Mouse (Mus musculus): ENCODE results near the gene Tesk2. TPM values are rescaled to one million over a fixed set of nuclear protein-coding genes. Genes with fewer than 3 reads are reported as not detected.
"Not testable (repeated sequence)": the region's sequence is repeated elsewhere in the genome, so short reads cannot be mapped to it uniquely, and the experiment has no call there.

Tesk2 gene
- polyA plus RNA-seq, 1 experiment from 2014 or later = 5.3 TPM

DNA sequence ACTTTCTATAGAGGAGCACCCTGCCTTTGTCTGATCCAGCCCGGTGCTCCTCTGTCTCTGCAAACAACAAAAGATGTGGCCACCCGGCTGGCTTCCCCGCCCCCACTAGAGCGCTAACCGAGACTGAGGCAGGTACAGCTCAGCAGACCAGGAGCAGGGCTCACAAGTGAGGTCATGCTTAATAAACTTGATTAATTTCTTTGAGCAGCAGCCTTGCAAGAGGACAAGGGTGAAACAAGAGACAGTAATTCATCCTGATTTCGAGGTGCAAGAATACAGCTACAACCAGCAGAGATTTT lies 109.3 kb downstream of the Tesk2 start:
- Histone ChIP-seq H3K9ac (no peak overlapping the region), H3K9me3 (replicated peaks) (no peaks in the 10 kb centered on the region), H3K27ac (peak overlapping the region; percentile 72), H3K36me3 (ENCODE audit: poor library complexity, severe bottlenecking) (no peaks in the 10 kb centered on the region), H3K27me3 (no peaks in the 10 kb centered on the region), H3K4me1 (peaks cover 24% of the 10 kb centered on the region), H3K4me3 (no peak overlapping the region), H3K4me2 (no peak overlapping the region)
- ATAC-seq = peak; percentile 70
- 5% methylated on average over 6 of the region's 6 CpGs for WGBS

DNA sequence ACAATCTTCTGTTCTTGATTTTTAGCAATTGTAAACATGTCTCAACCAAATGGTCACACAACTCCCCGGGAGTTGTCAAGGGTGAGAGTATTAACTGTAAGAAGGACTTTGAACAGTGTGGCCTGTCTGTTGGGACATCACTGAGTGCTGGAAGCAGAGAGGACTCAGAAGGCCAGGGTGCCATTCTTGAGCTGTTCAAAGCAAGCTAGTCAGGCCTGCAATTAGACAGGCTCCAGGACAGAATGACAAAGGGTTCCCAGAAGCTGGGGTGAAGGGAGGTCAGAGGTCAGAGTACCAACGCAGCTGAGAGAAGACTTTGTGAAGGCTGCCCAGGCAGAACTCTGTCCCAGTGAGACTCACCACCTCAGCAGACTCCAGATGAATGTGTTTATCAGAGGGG lies 118.3 kb downstream of the Tesk2 start:
- H3K4me2 ChIP-seq = no peak overlapping the region
- H3K9ac ChIP-seq = no peak overlapping the region
- H3K9me3 ChIP-seq (replicated peaks) = no peaks in the 10 kb centered on the region
- no peak for ATAC-seq
- H3K4me3 ChIP-seq = no peak overlapping the region
- no peaks in the 10 kb centered on the region for H3K36me3 ChIP-seq (ENCODE audit: poor library complexity, severe bottlenecking)
- 24% methylated on average over 2 of the region's 2 CpGs for WGBS
- H3K4me1 ChIP-seq = no peaks in the 10 kb centered on the region
- H3K27me3 ChIP-seq = no peaks in the 10 kb centered on the region
- no peak overlapping the region for H3K27ac ChIP-seq

DNA sequence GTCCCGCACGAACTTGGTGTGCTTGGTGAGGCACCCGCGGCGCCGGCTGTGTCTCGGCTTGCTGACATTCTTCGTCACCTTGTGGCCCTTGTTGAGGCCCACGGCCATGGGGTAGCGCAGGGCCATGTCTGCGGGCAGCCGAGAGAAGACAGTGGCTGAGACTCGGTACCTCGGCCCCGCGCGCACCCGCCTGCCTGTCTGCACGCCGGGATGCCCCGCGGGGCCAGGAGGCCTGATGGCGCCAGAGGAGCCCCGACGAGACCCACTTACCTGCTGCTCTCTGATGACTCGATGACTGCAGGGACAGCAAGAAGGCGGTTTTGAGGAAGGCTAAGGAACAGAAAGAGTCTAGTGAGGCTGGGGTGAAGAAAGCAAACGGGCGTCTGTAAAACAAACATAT lies 119.3 kb downstream of the Tesk2 start:
- not testable (repeated sequence) for H3K27me3 ChIP-seq; H3K4me3 ChIP-seq; H3K36me3 ChIP-seq (ENCODE audit: poor library complexity, severe bottlenecking); H3K9ac ChIP-seq; ATAC-seq; H3K27ac ChIP-seq; H3K4me1 ChIP-seq; H3K9me3 ChIP-seq (replicated peaks)
- 59% methylated on average over 26 of the region's 29 CpGs for WGBS
- peak overlapping the region; percentile 25; the same call in 1 of the 2 replicates for H3K4me2 ChIP-seq

DNA sequence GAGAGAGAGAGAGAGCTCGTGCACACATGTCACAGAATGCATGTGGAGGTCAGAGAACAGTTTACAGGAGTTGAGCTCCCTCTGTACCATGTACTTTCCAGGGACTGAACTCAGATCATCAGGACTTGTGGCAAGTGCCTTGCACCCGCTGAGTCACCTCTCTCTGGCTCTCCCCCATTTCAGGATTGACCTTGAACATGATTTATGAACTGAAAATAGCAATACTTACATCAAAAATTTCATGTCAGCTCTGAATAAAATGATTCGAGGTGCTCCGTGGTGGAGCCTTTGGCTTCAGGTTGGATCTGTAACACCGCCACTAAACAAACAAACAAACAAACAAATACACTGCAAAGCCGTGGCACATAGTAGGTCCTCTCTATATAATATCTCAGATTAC lies 120.1 kb downstream of the Tesk2 start:
- ATAC-seq = no peak
- Histone ChIP-seq H3K9me3 (replicated peaks) (no peaks in the 10 kb centered on the region), H3K27me3 (no peaks in the 10 kb centered on the region), H3K4me3 (no peak overlapping the region), H3K9ac (no peak overlapping the region), H3K4me2 (no peak overlapping the region), H3K36me3 (ENCODE audit: poor library complexity, severe bottlenecking) (no peaks in the 10 kb centered on the region), H3K27ac (no peak overlapping the region), H3K4me1 (no peaks in the 10 kb centered on the region)
- WGBS = 85% methylated on average over 6 of the region's 6 CpGs

DNA sequence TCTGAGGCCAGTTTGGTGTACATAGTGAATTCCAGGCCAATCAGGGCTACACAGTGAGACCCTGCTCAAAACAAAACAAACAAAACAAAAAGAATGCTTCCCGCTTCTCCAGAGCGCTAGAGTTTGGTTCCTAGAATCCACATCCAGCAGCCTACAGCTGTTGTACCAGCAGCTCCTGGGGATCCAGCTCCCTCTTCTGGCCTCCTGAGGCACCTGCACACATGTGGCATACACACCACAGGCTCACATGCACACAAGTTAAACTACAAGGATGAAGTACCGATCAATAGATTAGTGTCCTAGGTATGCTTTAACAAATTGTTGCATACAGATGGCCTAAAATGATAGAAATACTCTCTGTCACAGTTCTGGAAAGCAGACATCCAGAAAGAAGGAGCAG lies 123.6 kb downstream of the Tesk2 start:
- ATAC-seq = no peak
- Histone ChIP-seq H3K27me3 (no peaks in the 10 kb centered on the region), H3K4me2 (no peak overlapping the region), H3K27ac (no peak overlapping the region), H3K4me3 (no peak overlapping the region), H3K9me3 (replicated peaks) (no peaks in the 10 kb centered on the region), H3K9ac (no peak overlapping the region), H3K36me3 (ENCODE audit: poor library complexity, severe bottlenecking) (no peaks in the 10 kb centered on the region), H3K4me1 (no peaks in the 10 kb centered on the region)
- 96% methylated on average over 3 of the region's 3 CpGs for WGBS

DNA sequence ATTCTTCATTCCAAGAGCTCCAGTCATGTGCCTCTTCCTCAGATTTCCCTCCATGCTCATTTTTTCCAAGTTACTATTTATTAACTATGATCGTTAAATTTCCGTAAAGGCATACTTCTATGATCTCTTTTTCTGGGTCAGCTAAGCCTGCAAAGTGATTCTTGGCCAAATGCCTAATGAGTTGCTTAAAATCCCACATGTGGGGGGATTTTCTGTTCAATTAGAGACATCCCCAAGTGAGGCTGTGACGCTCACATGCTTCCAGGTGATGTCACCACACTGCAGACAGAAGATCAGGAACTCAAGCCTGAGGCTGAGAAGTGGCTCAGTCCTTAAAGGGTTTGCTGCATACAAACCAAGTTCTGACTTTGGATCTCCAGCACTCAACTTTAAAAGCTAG lies 129.2 kb downstream of the Tesk2 start:
- no peaks in the 10 kb centered on the region for H3K9me3 ChIP-seq (replicated peaks)
- WGBS = 55% methylated on average over 3 of the region's 3 CpGs
- H3K36me3 ChIP-seq (ENCODE audit: poor library complexity, severe bottlenecking) = no peaks in the 10 kb centered on the region
- peaks cover 15% of the 10 kb centered on the region for H3K4me1 ChIP-seq
- H3K4me2 ChIP-seq = no peak overlapping the region
- H3K27ac ChIP-seq = no peak overlapping the region
- H3K9ac ChIP-seq = no peak overlapping the region
- no peaks in the 10 kb centered on the region for H3K27me3 ChIP-seq
- ATAC-seq = no peak
- no peak overlapping the region for H3K4me3 ChIP-seq

DNA sequence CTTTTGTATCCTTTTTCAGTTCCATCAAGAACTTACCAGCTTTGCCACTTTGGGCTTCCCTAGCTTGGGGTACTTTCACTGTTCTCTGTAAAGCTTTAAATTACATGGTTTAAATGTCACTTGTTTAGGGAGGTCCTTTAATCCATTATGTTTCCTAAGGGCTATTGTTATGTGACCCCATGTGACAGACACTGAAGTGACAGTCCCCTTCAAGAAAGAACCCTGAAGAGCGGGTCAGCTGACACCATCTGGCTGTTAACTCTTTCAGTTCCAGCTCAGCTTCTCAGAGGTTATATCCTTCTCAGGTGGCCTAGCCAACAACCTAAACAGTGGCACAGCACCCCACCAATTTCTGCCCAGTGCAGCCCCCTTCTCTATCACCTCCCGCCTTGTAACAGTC lies 133.5 kb downstream of the Tesk2 start:
- H3K4me2 ChIP-seq = no peak overlapping the region
- ATAC-seq = no peak; the same call in 1 of the 2 replicates
- H3K4me1 ChIP-seq = peaks cover 15% of the 10 kb centered on the region
- H3K9ac ChIP-seq = no peak overlapping the region
- 20% methylated on average over 2 of the region's 2 CpGs for WGBS
- no peak overlapping the region for H3K4me3 ChIP-seq
- H3K9me3 ChIP-seq (replicated peaks) = no peaks in the 10 kb centered on the region
- no peaks in the 10 kb centered on the region for H3K27me3 ChIP-seq
- no peaks in the 10 kb centered on the region for H3K36me3 ChIP-seq (ENCODE audit: poor library complexity, severe bottlenecking)
- no peak overlapping the region; the same call in 1 of the 2 replicates for H3K27ac ChIP-seq

Other genes starting within 250 kb of the Tesk2 start
- 19.8 and 21.0 TPM in 2 replicates for gene Ipp, start 213.4 kb upstream of the Tesk2 start, polyA plus RNA-seq (2015; fragmentation: Nextera tagmentation; extraction: Ambion mirVana)
- gene Tmem69, start 165.0 kb upstream of the Tesk2 start, polyA plus RNA-seq (2015; fragmentation: Nextera tagmentation; extraction: Ambion mirVana) = 24.5 and 26.7 TPM in 2 replicates
- 24.5 and 25.3 TPM in 2 replicates for gene Gpbp1l1, start 163.3 kb upstream of the Tesk2 start, polyA plus RNA-seq (2015; fragmentation: Nextera tagmentation; extraction: Ambion mirVana)
- 2.9 and 4.5 TPM in 2 replicates for gene Ccdc17, start 124.3 kb upstream of the Tesk2 start, polyA plus RNA-seq (2015; fragmentation: Nextera tagmentation; extraction: Ambion mirVana)
- gene Nasp, start 93.0 kb upstream of the Tesk2 start, polyA plus RNA-seq (2015; fragmentation: Nextera tagmentation; extraction: Ambion mirVana) = 201 and 217 TPM in 2 replicates
- 657 and 694 TPM in 2 replicates for gene Akr1a1, start 69.3 kb upstream of the Tesk2 start, polyA plus RNA-seq (2015; fragmentation: Nextera tagmentation; extraction: Ambion mirVana)
- 809 and 818 TPM in 2 replicates for gene Prdx1, start 35.4 kb upstream of the Tesk2 start, polyA plus RNA-seq (2015; fragmentation: Nextera tagmentation; extraction: Ambion mirVana)
- gene Mmachc, start 12.5 kb upstream of the Tesk2 start, polyA plus RNA-seq (2015; fragmentation: Nextera tagmentation; extraction: Ambion mirVana) = 31.4 and 34.2 TPM in 2 replicates
- gene Ccdc163, start 12.4 kb upstream of the Tesk2 start, polyA plus RNA-seq (2015; fragmentation: Nextera tagmentation; extraction: Ambion mirVana) = 26.1 and 27.0 TPM in 2 replicates
- gene Toe1, start 86.7 kb downstream of the Tesk2 start, polyA plus RNA-seq (2015; fragmentation: Nextera tagmentation; extraction: Ambion mirVana) = 31.7 and 32.6 TPM in 2 replicates
- gene Mutyh, start 86.8 kb downstream of the Tesk2 start, polyA plus RNA-seq (2015; fragmentation: Nextera tagmentation; extraction: Ambion mirVana) = 14.8 and 16.6 TPM in 2 replicates
- 0.85 and 0.94 TPM in 2 replicates for gene Hpdl, start 100.8 kb downstream of the Tesk2 start, polyA plus RNA-seq (2015; fragmentation: Nextera tagmentation; extraction: Ambion mirVana)
- 12.8 TPM in 2 replicates for gene Zswim5, start 156.4 kb downstream of the Tesk2 start, polyA plus RNA-seq (2015; fragmentation: Nextera tagmentation; extraction: Ambion mirVana)